Comparison of ENCODE assay signal across 10 mouse cellular contexts in the genomic region with DNA sequence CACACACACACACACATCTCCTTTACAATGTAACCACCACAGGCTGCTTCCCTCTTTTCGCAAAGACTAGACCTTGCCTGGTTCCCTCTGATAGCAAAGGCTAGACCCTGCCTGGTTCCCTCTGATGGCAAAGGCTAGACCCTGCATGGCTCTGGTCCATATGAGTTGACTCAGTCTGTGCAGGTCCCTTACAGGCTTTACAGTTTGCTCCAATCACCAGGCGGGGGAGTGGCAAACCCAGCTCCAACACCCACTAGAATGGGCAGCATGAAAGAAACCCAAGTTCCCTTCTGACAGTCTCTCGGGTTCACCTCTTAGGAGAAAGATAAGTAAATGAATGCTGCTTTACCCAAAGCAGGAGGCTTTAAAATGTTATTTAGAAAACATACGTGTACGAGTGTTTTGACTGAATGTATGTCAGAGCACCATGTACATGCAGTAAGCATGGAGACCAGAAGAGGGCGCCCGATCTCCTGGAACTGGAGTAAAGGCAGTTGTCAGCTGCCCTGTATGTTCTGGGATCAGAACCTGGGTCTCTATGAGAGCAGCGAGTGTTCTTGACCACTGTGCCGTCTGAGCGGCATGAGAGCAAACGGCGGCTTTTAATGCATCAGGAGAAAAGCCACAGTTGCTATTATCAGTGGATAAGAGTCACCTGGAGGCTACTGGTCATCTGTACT. TPM values are rescaled to one million over a fixed set of nuclear protein-coding genes. Genes with fewer than 3 reads are reported as not detected.
DNase-seq lines count a peak whose midpoint lies in the region; ATAC-seq and TF ChIP-seq lines count a peak whose summit lies in the region.
"Had no signal": no experiment of that assay in that cellular context is flagged by ENCODE, and none has a peak within 500 bp of the region (broad histone marks: within the 10 kb centered on the region; RNA-seq: fewer than 3 reads in every experiment).

No protein-coding gene starts in this region.

- ATAC-seq in cerebellum, adult (ENCODE audit: insufficient number of reproducible peaks, low FRiP score, low TSS enrichment) = no peak

- H3K9ac ChIP-seq in liver, adult 2 months (ENCODE audit: low read depth, low read length) = no peak overlapping the region
- H3K9ac ChIP-seq: heart, embryonic 13.5 days; neural tube, embryonic 12.5 days had no signal

- no peak for TF ChIP-seq POLR2A in liver, adult 2 months (IDR thresholded peaks at IDR 0.05; ENCODE audit: extremely low read depth, insufficient read depth, low read length)

- H3K36me3 ChIP-seq in liver, adult 2 months (ENCODE audit: control insufficient read depth, insufficient read depth, low read length) = no peaks in the 10 kb centered on the region
- H3K36me3 ChIP-seq: heart, embryonic 13.5 days; neural tube, embryonic 12.5 days had no signal

- WGBS in liver, adult 2 months = 33% methylated on average over 12 of the region's 12 CpGs

- no peak overlapping the region for H3K4me3 ChIP-seq in liver, adult 2 months (ENCODE audit: insufficient read depth, low read depth, low read length)
- H3K4me3 ChIP-seq: heart, embryonic 13.5 days; neural tube, embryonic 12.5 days had no signal

- TF ChIP-seq CTCF in liver, adult 2 months (IDR thresholded peaks at IDR 0.05; ENCODE audit: low read depth, low read length) = peak; percentile 71

- intact Hi-C loops in left cerebral cortex, postnatal 14 days (cut with DNase I) = loop anchor here (10.0 kb wide), 1 partner anchor 484 kb away; no protein-coding TSS in a partner anchor
- intact Hi-C loops in left cerebral cortex, postnatal 36 days (cut with DNase I) = no loop called here

- no peaks in the 10 kb centered on the region for H3K4me1 ChIP-seq in liver, adult 2 months (ENCODE audit: control insufficient read depth, insufficient read depth, low read length)
- H3K4me1 ChIP-seq: heart, embryonic 13.5 days; neural tube, embryonic 12.5 days had no signal

- H3K79me2 ChIP-seq in liver, adult 2 months (ENCODE audit: control insufficient read depth, insufficient read depth, low read length) = no peaks in the 10 kb centered on the region

- peak; percentile 53 for DNase-seq in cerebellum, adult 11 months
- DNase-seq in left cerebral cortex, postnatal 14 days (ENCODE audit: low spot score in 2 of 2) = peak; percentile 54 to 62
- no peak for DNase-seq in left cerebral cortex, postnatal 36 days (ENCODE audit: low spot score in 2 of 2)
- DNase-seq in adrenal gland, adult 18-20 months (ENCODE audit: low spot score in 2 of 2) = peak; percentile 71 to 74
- peak; percentile 82 for DNase-seq in embryo, embryonic 10 days (ENCODE audit: low spot score)
- DNase-seq in liver, adult 2 months (ENCODE audit: extremely low read depth, low read depth, low spot score) = peak; percentile 51
- DNase-seq in right cerebral cortex, postnatal 4 days = peak; percentile 65

- no peaks in the 10 kb centered on the region for H3K27me3 ChIP-seq in liver, adult 2 months (ENCODE audit: control insufficient read depth, insufficient read depth, low read length)
- H3K27me3 ChIP-seq: neural tube, embryonic 12.5 days had no signal

- no peak overlapping the region for H3K27ac ChIP-seq in liver, adult 2 months (replicated peaks; ENCODE audit: insufficient read depth, low read depth, low read length)
- H3K27ac ChIP-seq: heart, embryonic 13.5 days; neural tube, embryonic 12.5 days had no signal

RNA-seq across cellular contexts. Expression of a gene that starts 7.4 kb away (rescaled TPM):
- total RNA-seq in left cerebral cortex, postnatal 14 days (2021) = not detected
- total RNA-seq in left cerebral cortex, postnatal 36 days (2021) = not detected
- not detected for total RNA-seq in adrenal gland, adult 18-20 months (2021)
- total RNA-seq in liver, adult 2 months (2014; rRNA removed) = not detected in 2 replicates
- polyA plus RNA-seq in liver, adult 2 months (2012; rRNA removed) = not detected in 2 replicates
- polyA plus RNA-seq: heart, embryonic 13.5 days; neural tube, embryonic 12.5 days had no signal

RNA-seq across cellular contexts. Expression of a gene that starts 21.5 kb away (rescaled TPM):
- total RNA-seq in left cerebral cortex, postnatal 14 days (2021) = 100 to 1,000 TPM; 146 to 154 TPM
- 100 to 1,000 TPM; 151 to 157 TPM for total RNA-seq in left cerebral cortex, postnatal 36 days (2021)
- total RNA-seq in adrenal gland, adult 18-20 months (2021) = 10 to 100 TPM; 59.9 to 92.3 TPM
- 1.3 and 2.9 TPM in 2 replicates for total RNA-seq in liver, adult 2 months (2014; rRNA removed)
- 3.5 and 4.1 TPM in 2 replicates for polyA plus RNA-seq in liver, adult 2 months (2012; rRNA removed)

Comparison
In these comparisons a context has a peak if more than half of its experiments do, and no peak if none do; other contexts are left out.
1. DNase-seq: peak in cerebellum, adult 11 months (single experiment), left cerebral cortex, postnatal 14 days (2 of 2), adrenal gland, adult 18-20 months (2 of 2), embryo, embryonic 10 days (single experiment), liver, adult 2 months (single experiment) and right cerebral cortex, postnatal 4 days (single experiment); none in left cerebral cortex, postnatal 36 days (0 of 2).
2. RNA of a gene that starts 21.5 kb away (total RNA-seq): 151 to 157 TPM in left cerebral cortex, postnatal 36 days, 146 to 154 TPM in left cerebral cortex, postnatal 14 days and 59.9 to 92.3 TPM in adrenal gland, adult 18-20 months; 1.3 to 2.9 TPM in liver, adult 2 months; every median in the first group is over 10 times any median in the second.